22 mouse cellular contexts compared by ENCODE assay signal in the genomic region with DNA sequence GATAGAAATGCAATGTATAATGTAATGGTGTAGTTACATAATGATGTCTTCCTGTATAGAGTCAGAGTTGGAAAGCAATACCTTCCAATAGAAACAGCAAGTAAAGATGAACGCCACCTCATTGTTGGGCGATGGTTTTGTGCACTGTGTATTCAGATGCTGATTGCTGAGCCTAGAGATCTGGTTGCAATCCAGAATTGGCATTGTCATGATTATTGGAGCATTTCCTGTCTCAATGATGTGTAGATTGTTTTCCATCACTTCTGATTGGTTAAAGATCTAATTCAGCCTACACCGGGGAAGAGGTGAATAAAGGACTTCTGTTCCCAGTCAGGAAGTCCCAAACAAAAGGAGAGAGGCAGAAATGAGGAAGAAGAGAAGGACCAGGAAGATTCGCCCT. TPM values are rescaled to one million over a fixed set of nuclear protein-coding genes. Genes with fewer than 3 reads are reported as not detected.
"Had no signal": no experiment of that assay in that cellular context is flagged by ENCODE, and none has a peak within 500 bp of the region (broad histone marks: within the 10 kb centered on the region; RNA-seq: fewer than 3 reads in every experiment).

No protein-coding gene starts in this region.

- H3K36me3 ChIP-seq: lung, embryonic 15.5 days; midbrain, embryonic 10.5 days; midbrain, embryonic 12.5 days; neural tube, embryonic 13.5 days; neural tube, embryonic 15.5 days had no signal

- H3K27ac ChIP-seq: lung, embryonic 15.5 days; macrophage; midbrain, embryonic 10.5 days; midbrain, embryonic 12.5 days; neural tube, embryonic 13.5 days; neural tube, embryonic 15.5 days had no signal

- H3K9me3 ChIP-seq: lung, embryonic 15.5 days; midbrain, embryonic 10.5 days; midbrain, embryonic 12.5 days; neural tube, embryonic 13.5 days; neural tube, embryonic 15.5 days had no signal

- DNase-seq: liver, postnatal 0 days; lung, adult 2 months; lung, postnatal 14 days; lung, postnatal 36 days; midbrain, embryonic 14.5 days; retina, postnatal 1 day; right cerebral cortex, adult 18-20 months; right cerebral cortex, postnatal 25 days; right cerebral cortex, postnatal 4 days; spleen, adult 18-20 months; thymus, adult 2 months; thymus, postnatal 25 days; thymus, postnatal 4 days had no signal

- H3K27me3 ChIP-seq: lung, embryonic 15.5 days; midbrain, embryonic 12.5 days; neural tube, embryonic 13.5 days; neural tube, embryonic 15.5 days had no signal

- H3K9ac ChIP-seq: liver, postnatal 0 days; lung, embryonic 15.5 days; midbrain, embryonic 12.5 days; neural tube, embryonic 13.5 days; neural tube, embryonic 15.5 days had no signal

- H3K4me2 ChIP-seq: lung, embryonic 15.5 days; midbrain, embryonic 12.5 days; neural tube, embryonic 13.5 days; neural tube, embryonic 15.5 days had no signal

- H3K4me3 ChIP-seq: lung, embryonic 15.5 days; midbrain, embryonic 10.5 days; midbrain, embryonic 12.5 days; myocyte; neural tube, embryonic 13.5 days; neural tube, embryonic 15.5 days had no signal

- H3K4me1 ChIP-seq: midbrain, embryonic 10.5 days; midbrain, embryonic 12.5 days; neural tube, embryonic 15.5 days had no signal

- ATAC-seq: liver, postnatal 0 days; lung, postnatal 0 days; midbrain, embryonic 16.5 days had no signal

RNA-seq across cellular contexts. Expression of a gene that starts 15.7 kb away (rescaled TPM):
- polyA plus RNA-seq: liver, postnatal 0 days; macrophage had no signal
